Mouse (Mus musculus) ovary, postnatal 10 days (tissue): ENCODE results near the gene Ehf.

Source experiments
- DNase-seq: peaks from one replicate; pipeline ENCODE4 v3.0.0; 2022; ENCODE audit warnings: low spot score

Gene Ehf

DNA sequence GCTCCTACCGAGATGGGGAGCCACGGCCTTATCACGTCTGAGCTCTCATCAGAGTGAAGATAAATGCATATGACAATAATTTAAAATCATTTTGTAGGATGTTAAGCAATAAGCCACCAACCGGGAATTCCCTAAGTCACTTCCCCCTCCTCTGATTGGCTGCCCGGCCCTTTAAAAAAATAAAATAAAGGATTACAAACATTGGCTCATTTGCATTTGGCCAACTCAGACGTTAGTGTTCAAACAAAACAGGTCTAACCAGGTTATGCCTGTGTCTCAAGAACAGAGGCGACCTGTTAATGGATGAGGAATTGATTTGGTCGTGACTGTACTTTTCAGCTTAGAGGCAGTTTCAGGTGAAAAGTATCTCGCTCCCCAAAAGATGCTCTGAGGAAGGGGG, at the start of gene Ehf:
Gene Ehf (minus strand): TSS at position 147 of the 400 bp plus-strand sequence.
- no peak for DNase-seq

DNA sequence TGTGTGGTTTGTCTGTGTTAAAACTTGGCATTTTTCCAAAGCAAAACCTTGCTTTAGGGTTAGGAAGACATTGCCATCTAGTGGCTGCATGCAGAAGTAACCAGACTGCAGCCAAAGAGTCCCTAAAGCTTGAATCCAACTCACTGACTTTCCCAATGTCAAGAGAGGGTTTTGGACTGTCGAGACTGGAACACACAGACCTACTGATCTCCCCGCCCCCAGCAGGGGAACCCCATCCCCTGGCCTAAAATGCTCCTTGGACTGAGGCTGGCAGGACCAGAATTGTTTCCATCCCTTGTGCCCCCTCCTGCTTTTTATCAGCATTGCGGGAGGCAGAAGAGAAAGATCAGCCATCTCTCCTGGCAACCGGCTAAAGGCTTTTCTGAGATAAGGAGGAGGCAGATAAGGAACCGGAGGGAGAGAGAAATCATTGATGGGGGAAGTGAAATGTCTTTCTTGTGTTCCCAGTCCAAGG, 44.4 kb upstream of the Ehf start:
- DNase-seq: peak; percentile 15

DNA sequence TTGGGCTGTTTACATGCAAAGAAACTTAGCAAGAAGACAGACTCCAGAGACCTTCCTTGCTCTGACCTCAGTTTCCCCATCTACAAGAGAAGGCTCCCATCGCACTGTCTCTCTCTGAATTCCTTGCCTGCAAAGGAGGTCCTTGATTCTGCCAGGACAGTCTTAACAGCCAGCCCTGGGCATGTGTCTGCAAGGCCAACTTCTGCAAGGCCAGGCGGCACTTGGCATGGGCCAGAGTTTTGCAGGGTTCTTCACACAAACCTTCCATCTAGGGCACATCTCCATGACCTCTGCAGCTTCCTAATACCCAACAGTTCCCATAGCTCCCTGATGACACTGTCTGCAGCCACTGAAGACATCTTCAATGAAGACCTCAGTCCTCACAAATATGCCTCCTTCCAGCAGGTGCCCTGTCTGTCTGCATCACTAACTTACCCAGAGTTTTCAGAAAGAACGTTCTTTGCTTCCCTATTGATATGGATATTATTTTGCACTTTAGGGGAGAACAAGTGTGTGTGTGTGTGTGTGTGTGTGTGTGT, 43.7 kb upstream of the Ehf start:
- no peak for DNase-seq

DNA sequence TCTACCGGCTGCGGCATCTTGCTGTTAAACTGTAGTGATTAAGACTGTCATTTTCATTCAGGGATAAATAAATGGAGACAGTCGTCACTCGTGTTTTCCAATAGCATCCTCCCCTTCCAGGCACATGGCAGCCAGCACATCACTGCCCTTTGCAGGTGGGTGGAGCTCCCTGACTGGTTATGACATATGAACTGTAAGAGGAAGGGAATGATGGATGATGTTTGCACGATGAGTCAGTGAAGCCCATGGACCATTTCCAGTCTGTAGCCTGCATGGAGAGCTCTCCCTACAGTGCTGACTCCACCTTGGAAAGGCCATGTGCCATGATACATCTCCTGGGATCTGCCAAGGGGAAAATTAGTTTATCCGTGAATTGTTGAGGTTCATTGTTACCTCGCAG, 40.5 kb upstream of the Ehf start:
- no peak for DNase-seq

DNA sequence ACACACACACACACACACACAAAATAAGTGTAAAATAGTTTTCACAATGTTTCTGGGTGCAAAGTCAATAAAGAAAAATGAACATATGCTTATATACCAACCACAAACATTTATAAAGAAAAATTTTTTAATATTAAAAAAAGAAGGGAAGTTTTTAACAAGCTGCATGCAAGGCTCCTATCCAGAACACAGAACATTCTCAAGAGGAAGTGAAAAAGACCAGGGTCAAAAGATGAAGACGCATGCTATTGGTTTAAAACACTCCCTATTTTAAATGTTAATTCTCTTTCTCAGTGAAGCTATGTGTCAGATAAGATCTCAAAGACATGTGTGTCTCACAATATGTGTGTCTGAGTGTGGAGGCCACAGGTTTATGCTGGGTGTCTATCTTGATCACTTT, 39.0 kb upstream of the Ehf start:
- no peak for DNase-seq

DNA sequence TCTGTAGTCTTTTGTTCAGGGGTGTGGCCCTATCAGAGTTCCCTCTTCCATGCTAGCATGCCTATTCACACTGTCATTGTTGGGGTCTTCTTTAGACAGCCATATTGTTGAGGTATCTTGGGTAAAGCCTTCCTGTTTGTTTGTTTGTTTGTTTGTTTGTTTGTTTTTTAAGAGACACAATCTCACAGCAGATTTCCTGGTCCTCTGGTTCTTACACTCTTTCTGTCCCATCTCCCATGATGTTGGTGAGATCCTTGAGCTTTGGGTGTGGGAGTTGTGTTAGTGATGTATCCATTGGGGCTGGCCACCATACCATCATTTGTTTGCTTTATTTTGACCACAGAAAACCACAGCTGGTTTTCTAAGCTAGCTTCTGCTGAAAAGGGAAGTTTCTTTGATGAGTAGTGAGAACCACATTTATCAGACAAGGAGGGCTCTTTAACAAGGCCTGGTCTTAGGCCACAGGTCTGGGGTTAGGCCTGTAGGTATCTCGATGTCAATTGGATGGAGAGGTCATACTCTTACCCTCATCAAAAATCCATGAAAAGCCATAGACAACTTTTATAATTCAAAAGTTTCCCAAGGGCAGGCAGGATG, 38.4 kb upstream of the Ehf start:
- DNase-seq: no peak

DNA sequence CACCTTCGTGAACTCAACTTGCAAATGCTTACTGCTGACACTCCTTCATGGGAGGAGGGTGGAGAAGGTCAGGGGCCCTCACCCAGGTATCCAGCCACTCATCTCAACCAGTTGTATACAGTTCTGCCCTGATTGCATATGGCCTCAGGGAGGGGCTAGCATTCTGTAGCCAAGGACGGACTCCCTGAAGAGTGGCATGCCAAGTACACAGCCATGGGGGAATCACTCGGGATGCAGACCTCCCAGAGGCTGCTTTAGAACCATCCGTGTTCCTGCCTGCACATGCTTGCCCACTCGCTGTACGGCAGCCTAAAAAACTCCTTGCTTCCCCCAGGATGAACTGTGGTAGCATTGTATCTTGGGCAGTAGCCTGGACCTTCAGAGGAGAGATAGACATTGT, 35.6 kb upstream of the Ehf start:
- no peak for DNase-seq

DNA sequence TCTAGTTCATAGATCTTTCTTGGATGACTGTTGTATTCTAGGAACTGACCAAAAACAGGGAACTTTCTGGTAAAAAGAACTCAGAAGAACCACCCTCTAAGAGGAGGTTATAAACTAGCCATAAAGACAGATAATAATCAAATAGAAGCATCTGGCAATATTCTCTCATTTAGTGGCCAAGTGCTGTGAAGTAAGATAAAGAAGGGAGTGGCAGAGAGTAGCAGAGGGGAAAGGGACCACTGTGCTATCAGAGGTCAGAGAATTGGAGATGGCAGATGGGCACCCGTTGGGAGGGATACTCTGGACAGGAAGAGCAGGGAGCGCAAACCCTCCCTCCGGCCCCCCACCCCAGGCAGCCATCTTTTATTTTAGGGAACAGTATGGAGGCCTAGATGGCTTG, 34.3 kb upstream of the Ehf start:
- DNase-seq: no peak

DNA sequence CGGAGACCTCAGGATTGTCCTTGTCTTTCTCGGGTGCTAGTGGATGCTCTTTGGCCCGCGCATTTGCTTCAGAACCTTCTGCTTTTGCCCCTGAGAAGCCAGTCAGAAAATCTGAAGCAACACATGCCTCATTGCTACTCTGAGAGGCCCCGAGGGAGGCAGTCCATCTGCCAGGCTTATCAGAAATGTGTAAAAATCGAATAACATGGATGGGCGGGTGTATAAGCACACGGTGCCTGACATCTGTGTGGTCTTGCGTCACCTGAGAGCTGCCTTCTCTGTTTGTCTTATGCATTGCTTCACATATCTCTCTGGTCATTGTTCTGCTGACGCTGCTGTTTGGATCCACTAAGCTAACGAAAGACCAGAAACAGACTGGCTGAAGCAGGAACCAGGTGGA, 33.5 kb upstream of the Ehf start:
- no peak for DNase-seq

DNA sequence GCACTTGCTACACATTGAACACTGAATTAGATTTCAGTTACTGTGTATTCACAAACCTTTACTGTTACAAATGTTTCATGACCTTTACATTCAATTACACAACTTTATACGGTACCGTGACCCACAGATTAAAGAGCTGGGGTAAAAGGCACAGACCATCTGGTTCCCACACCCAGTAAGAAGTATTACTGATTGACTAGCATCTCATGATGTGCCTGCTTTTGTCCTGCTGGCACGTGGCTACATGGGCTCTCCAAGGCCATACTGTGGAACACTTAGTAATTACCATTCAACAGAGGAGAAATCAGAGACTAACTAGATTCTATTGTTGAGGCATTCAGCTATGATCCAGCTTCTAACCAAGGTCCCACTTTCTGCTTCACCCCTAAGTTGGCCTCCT, 32.9 kb upstream of the Ehf start:
- DNase-seq: no peak

DNA sequence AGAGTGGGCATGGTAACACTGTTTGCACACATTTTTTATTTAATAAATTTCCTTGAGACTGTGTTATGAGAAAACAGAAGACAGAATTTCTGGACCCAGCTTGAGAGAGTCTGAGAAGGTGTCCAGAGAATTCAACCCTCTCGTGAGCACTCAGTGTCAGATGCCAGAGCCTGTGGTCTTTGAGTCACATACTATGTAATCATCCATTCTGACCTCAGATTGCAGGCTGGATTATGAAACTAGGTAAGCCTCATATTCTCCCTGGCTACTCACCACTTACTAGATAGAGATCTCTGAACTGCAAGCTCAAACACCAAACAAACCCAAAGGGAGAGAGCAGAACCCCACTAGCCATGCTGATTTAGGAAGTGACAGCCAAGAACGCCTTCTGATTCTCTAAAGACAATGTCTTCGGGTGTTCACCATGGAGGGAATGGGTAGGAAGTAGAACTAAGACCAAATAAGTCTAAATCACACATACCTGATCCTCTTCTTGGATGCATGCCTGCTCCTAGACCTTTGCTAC, 28.7 kb upstream of the Ehf start:
- no peak for DNase-seq

DNA sequence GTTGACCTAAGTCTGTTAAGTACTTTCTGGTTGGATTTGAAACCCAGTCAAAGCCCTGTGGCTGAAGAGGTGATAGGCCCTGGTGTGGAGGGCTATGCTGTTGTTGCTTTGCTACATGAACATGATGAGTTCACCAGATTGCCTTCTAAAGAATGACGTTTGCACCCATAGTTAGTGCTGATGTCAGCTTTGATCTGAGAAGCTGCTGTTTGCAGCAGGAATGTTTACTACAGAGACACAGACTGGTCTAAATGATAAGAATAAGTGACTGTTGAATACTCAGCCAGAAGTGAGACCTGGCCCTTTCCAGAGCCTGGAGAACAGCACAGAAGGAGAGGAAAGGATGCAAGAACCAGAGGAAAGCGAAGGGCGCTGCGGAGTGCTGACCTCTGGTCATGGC, 25.7 kb upstream of the Ehf start:
- no peak for DNase-seq

DNA sequence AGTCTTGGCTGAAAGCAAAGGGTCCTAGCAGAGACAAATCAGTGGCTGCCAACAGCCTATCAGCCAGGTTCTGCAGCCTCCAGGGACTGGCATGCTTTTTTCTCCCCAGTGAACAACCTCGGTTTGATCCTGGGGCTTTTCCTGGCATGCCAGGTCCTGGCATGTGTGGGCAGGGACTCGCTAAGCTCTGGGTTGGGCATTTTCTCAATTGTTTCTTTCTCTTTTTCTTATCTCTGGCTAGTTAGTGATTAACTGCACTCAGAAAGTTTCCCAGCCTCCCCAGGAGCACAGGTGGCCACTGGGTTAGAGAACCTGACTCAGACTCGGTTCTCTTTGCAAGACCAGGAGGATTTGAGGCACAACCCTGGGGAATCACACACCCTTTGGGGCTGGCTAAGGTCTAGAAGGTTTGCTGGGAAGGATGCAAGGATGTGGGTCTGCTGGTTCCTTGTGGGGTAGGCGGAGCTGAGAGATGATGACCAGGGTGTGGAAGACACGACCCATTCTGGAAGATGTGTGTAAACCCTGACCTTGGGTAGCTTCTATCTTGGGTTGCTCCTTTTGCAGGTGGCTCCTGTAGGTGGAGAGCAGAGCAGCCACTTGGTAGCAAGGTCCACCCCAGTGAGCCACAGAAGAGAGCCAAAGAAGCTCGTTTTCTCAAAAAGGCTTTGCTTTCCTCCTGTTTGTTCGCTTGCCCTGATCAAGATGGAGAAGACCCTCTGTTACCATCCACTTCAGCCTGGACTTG, 22.4 kb upstream of the Ehf start:
- no peak for DNase-seq

DNA sequence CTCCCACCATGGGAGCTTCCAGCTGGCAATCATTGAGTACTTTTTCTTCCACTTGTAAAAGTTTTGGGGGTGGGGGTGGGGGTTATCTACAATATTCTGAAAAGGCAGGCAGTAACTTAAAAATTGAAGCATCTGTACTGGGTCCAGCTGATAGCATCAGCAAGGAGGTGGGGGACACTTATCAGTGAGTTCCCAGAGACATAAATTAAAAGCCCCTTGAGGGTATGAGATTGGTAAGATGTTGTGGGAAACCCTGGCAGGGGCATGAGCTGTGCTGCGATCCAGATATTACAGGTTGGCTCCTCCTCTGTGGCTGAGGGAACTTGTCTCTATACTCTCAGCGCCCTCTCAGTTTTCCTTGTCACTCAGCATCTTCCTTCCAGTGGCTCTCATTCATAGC, 21.2 kb upstream of the Ehf start:
- DNase-seq: no peak

DNA sequence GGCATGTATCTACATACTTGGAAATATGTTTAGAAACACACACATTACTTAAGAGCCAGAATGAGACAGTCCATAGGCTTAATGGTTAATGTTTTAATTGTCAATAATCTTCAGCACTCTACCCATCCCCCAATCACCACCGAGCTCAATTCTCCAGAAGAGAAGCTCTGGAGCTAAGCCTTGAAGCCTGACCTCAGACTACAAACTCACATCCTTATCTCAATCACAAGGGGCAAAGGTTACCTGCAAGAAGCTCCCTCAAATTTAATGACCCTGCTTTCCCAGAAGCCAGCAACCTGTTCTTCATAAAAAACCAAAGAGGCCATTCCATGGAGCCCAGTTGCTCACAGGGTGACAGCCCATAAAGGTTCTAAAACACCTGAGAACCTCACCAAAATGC, 19.1 kb upstream of the Ehf start:
- DNase-seq: no peak

DNA sequence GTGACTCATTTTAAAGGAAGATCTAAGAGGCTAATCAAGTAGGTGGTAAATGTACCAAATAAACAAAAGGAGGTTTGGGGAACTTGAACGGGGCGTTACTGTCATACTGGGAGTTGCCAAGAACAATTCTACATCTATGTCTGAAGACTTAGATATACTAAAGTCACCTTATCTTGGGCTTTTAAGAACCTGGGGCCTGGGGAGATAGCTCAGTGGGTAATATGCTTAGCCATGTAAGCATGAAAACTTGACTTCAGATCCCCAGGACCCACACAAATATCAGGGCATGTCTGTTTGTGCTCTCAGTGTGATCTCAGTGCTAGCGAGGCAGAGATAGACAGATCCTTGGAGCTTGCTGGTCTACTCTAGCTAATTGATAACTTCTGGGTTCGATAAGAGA, 18.6 kb upstream of the Ehf start:
- DNase-seq: no peak

DNA sequence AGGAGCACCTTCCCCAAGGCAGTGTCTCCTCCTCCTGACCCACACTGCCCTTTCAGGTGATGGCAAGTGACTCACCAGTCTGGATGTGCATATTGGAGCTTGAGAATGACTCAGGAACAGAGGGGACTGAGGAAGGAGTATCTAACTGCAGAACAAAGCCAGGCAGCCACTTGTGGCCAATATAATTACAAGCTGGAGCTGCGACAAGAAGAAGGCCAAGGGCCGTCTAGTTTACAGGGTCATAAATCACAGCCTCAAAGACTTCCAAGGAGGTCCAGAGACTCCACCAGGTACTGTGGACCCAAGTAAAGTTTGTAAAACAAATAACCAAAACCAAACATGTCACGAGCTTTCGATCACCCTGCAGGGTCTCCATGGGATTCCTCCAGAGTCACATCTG, 10.9 kb upstream of the Ehf start:
- DNase-seq: no peak

DNA sequence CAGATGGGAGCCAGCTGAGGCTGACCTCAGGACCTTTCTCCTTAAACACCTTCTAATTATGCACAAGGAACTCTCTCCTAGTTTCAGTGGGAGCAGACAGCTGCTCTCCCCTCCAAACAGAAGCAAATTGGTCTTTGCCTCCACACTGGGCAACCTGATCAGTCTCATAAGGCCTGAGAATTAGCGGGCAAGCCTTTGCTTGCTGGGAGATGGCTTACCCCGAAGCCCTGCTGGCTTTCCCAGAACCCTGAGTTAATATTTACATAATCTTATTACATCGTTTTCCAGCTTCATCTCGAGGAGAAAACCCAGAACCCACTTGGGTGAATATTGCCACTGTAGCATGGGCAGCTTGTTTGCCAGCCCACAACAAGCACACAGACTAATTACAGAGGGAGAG, 9.6 kb upstream of the Ehf start:
- DNase-seq: no peak

DNA sequence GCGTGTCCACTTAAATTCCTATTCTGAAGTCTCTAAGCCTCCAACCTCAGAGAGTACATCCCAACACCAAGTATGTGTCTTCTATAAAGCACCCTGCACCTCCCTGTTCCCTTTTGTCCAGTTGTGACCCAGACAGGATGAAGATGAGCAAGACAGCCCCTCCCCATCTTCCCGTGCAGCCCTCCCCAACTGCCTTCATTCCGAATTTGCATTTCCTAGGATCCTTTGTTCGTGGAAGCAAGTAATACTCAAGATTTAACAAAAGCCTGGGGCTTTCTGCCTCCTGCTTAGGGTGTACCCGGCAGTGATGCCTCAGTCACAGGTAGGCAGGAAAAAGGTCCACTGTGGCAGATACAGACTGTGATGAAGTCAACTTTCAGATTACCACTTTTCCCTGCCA, 7.6 kb upstream of the Ehf start:
- no peak for DNase-seq

DNA sequence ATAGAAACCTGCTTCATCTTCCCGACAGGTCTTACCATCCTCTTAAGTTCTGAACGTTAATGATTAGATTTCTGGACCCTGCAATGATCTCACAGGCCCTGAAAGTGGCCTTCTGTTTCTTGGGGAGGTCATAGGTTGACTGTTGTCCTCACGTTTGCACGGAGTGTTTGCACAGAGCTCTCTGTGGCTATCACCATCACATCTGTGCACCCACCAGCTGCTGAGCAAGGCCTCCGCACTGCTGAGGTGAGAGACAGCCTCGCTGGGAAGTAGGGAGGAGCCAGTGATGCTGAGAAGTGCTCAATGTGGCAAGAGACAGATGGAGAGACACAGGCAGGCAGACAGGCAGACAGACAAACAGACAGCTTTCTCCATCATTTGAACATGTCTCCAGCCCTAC, 3.6 kb upstream of the Ehf start:
- no peak for DNase-seq

DNA sequence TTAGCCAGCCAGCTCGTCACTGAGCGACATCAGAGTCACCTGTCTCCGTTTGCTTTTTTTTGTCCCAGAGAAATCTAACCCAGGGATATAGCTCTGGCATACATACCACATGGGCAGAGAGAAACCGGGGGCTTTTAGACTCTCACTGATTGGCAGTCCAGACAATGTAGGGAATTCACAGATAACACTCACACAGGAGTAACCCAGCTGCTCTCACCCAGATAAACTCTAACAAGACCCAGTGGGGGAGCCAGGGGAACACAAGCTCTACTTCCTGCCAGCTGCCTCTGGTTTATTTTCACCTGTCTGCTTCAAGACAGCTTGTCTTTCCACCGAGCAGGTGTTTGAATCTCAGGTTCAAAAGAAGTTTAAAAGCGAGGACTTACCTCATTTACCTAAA, 409 bp downstream of the Ehf start:
- DNase-seq: no peak

DNA sequence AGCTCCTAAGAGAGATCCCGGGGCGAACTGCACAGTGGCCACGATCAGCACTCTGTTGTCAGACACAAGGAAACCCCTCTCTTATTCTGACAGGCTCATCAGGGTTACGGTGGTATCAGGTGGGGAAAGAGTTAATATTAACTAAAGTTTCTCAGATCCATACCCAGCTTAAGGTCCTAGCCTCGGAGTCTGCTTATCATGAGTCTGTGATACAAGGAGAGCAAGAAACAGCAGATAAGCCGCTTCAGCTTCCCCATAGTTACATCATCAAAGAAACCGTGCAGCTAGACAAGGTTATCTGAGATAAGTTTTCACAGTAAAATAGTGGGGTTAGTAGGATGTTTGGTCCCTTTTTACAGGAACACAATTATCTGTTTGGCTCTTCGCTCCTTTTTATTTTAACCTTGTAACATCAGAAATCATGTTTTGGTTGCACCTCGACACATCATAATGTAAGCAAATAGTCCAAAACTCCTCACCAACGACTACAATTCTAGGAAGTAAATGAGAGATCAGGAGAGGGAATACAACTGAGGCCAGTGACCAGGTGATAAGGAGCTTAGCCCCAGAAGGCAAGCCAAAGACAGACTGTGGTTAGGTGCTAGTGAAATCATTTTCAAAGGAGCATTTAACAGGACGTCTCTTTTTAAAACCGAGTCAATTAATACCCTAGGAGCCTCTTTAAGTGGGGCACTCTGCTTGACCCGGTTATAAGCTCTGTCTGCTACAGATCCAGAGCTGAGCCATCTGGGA, 4.2 kb downstream of the Ehf start:
- no peak for DNase-seq

DNA sequence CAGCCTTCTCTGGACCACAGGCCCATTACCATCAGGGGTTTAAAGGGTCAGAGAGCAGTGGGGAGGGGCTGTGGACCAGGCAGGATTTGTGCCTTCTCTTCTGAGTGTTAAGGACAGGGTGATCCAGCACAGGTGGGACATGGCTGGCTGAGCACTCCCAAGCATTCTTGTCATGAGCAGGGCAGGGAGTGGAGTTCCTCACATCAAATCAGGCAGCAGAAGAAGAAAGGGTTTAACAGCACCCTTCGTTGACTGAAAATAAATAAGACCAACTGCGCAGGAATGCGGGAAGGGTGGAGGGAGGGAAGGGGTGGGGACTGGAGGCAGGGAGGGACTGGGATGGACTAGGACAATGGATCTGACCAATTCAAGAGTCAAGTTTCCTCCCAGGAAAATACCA, 8.6 kb downstream of the Ehf start:
- DNase-seq: no peak
